Mouse (Mus musculus): ENCODE data around the gene Gm9774.

Gene Gm9774

DNA sequence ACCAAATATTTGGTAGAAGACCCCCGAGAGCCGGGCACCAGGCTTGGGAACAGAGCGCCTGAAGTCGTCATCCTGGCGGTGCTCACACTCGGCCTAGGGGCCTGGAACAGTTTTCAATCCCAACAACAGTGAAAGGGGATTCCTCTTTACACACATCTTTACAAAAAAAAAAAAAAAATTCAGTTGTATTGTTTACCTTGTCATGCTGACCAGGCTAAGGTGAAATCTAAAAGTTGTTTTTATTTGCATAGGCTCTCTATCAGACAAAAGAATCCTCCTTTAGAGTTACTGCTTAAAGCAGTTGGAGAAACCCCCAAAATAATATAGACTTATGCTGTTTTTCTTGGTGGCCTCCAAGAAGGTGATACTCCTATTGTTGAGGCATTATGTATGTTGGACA lies at the start of gene Gm9774:
Gm9774 (minus strand) TSS at position 101 of the 400 bp plus-strand sequence.
- no peak for DNase-seq (ENCODE audit: extremely low spot score, low spot score)

DNA sequence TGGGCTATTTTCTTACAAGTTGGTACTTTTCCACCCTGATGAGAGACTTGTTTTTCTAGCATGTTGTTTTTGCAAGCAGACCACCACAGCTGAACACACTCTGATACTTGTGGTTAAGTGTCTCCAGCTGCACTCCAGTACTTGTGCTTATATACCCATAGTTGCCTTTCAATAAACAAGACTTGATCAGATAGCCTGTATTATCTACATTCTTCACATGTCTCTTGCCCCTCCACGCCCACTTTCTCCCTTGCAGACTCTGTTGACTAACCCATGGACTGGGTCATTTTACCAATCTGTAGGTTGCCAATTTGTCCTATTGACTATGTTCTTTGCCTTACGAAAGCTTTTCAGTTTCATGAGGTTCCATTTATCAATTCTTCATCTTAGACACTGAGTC lies 40.9 kb upstream of the Gm9774 start:
- no peak for DNase-seq (ENCODE audit: extremely low spot score, low spot score)

DNA sequence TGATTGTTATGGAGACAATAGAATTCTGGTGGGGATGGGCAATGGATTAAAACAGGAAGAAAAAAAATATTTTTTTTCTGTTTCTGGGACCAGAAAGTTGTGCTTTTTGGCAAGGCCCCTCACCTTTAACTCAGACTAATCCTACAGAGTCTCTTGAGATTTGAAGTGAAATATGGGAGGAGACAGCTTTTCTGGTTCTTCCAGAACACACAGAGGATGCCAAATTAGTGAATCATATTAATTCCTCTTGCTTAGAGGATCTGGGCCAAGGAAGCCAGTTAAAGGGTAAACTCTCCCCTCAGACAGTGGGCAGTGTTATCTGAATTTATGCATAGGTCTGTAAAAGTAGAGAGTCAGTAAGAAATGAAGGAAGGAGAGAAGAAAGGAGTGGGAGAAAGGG lies 38.2 kb upstream of the Gm9774 start:
- DNase-seq (ENCODE audit: extremely low spot score, low spot score) = no peak

DNA sequence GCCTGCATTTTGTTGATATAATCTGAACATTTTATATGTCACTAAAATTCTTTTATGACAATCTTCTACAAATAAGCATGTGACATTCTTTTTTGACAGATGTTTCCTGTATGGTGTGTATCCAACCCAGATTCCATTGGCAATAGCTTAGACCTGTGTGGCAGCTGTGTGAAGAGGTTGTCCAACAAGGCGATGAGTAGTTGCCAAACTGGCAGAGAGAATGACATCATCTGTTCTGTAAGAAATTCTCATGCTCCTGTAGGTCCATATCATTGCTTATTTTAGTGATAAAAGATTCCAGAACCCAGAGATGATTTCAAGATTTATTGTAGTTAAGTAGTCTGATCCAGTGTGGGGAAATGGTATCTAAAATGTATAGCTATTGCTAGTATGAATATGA lies 37.4 kb upstream of the Gm9774 start:
- no peak for DNase-seq (ENCODE audit: extremely low spot score, low spot score)

DNA sequence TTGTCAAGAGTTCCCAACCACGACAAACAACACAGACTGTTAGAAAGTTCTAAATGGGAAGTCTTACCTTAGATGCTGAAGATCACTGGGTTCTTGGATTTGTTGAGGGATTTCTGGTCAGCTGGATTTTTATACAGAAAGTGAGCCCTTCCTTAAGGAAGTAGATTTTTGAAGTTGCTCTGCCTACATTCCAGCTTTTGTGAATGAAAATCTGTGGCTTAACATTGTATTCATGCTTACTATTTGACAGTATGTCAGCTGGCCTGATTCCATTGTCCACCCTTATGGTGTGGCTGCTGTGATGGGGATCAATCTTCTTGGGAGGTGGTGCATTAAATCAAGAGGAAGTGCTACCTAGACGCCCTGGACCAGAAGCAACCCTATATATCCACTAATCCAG lies 29.4 kb upstream of the Gm9774 start, which contains the start of gene Sprr3:
Sprr3 (minus strand) TSS at position 101 of the 400 bp plus-strand sequence.
- no peak for DNase-seq (ENCODE audit: extremely low spot score, low spot score)

DNA sequence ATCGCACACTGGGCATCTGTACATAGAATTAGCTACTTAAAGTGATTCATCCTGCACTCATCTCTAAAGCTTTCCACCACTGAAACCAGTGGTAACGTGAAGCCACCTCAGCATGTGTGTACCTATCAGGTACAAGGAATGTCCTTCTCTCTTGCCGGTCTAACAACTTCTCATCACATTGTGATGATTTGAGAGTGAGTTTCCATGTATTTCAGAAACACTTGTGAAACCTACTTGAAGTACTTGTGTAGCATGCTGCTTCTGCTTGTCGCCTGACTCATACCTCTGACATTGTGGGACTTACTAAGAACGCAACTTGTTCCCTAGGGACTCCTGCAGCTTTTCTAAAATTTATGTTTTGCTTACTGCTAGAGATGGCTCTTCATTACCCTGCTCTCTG lies 25.9 kb upstream of the Gm9774 start:
- no peak for DNase-seq (ENCODE audit: extremely low spot score, low spot score)

DNA sequence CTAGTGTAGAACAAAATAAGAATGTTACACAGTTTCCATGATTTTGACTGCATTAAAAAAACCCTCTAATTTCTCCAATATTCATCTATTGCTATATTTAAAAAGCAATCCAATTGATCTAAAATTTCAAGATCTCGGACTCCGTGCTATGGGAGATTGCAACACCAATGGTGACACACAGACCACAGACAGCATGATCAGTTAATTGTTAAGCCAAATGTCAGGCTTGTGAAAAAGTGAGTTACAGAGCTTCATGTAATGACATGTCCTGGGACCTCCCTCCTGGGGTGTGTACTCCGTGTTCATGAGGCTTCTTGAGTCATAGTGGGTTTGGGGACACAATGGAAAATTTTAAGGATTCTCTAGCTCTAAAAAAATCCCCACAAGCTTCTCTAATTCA lies 11.0 kb upstream of the Gm9774 start:
- DNase-seq (ENCODE audit: extremely low spot score, low spot score) = no peak

DNA sequence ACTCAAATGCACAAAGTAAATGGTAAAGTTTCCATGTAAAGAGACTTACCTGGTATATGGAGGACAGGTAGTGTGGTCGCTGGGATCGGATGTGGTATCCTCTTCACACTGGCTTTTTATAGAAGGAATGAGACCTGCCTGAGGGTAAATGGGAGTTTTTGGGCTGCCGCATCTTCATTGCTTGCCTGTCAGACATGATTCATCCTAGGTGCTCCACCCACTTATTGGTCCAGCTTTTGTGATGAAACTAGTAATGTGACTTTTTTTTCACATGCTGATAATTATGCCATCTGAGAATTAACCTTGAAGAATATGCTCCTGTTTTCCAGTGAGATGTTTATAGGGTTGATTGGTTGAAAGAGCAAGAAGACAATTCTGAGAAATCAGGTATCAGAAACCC lies 9.5 kb upstream of the Gm9774 start, which contains the start of gene Sprr1b:
Sprr1b (minus strand) TSS at position 101 of the 400 bp plus-strand sequence.
- DNase-seq (ENCODE audit: extremely low spot score, low spot score) = no peak

DNA sequence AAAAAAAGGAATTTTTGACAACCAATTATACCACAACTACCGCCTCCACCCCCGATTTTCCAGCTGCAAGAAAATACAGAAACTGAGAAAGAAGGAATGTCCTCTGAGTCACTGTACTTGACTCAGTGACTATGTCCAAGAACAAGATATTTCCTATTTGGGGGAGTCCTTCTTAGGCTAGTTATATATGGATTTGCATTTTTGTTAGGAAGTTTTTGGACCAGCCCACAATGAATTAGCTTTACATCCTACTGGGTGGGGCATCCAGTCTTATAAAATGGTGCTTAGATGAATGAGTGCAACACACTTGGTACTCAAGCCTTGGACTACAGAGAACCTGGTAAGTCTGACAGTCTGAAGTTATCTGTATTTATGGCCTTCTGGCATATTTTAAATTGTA lies 3.1 kb upstream of the Gm9774 start, which contains the start of gene Sprr2k:
Sprr2k (plus strand) TSS at position 301 of the 400 bp plus-strand sequence.
- DNase-seq (ENCODE audit: extremely low spot score, low spot score) = no peak

DNA sequence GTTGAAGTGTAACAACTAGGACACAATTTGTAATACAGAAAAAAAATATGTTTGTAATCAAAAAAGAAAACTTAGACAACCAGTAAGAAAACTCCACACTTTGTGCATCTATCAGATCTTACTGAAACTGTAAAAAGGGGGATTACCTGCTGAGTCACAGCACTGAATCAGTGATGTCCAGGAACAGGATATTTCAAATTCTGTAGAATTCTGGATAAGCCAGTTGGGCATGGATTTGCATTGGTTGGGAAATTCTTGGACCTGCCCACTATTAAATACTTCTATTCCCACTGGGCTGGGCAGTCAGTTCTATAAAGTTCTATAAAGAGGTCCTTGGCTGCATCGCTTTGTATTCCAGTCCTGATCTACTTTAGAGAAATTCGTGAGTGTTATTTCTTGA lies 11.4 kb downstream of the Gm9774 start, which contains the start of gene Sprr2j-ps:
Sprr2j-ps (plus strand) TSS at position 301 of the 400 bp plus-strand sequence.
- no peak for DNase-seq (ENCODE audit: extremely low spot score, low spot score)

DNA sequence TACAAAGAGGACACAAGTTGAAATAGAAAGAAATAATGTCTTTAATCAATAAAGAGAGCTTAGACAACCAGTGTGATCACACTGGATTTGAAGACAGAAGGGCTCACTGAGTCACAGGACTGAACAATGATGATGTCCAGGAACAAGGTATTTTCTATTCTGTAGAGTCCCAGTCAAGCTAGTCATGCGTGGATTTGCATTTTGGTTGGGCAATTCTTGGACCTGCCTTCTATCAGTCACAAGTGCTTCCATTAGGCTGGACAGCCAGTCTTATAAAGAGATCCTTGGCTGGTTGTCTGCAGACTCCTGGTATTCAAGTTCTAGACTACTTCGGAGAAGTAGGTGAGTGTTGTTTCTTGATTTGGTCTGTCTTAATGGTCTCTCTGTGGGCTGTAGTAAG lies 21.5 kb downstream of the Gm9774 start, which contains the start of gene Sprr2i:
Sprr2i (plus strand) TSS at position 301 of the 400 bp plus-strand sequence.
- no peak for DNase-seq (ENCODE audit: extremely low spot score, low spot score)

DNA sequence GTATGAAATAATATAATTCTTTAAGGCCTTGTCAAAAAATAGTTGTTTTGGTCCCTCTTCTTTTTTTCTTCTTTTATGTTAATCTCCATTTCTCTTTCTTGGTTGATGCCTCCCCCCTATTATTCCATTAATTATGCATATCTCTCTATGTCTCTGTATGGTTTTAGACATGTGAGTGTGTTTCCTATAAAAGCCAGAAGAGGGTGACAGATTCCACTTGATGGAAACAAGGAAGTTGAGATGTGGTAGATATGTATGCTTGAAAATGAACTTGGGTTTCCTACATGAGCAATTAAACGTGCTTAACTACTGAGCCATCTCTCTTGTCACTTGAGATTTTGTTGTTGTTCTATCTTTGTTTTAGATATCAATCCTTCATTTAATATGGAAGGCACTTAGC lies 34.9 kb downstream of the Gm9774 start:
- no peak for DNase-seq (ENCODE audit: extremely low spot score, low spot score)

DNA sequence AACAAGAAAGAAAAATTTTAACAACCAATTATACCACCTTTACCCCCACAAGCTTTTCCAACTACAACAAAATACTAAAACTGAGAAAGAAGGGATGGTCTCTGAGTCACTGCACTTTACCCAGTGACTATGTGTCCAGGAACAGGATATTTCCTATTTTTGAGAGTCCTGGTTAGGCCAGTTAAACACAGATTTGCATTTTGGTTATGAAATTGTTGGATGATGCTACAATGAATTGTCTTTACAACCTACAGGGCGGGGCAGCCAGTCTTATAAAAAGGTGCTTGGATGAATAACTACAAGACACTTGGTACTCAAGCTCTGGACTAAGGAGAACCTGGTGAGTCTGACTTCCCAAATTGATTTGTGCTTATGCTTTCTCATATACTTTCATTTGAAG lies 43.8 kb downstream of the Gm9774 start, which contains the start of gene Sprr2h:
Sprr2h (plus strand) TSS at position 301 of the 400 bp plus-strand sequence.
- no peak for DNase-seq (ENCODE audit: extremely low spot score, low spot score)

All from neural tube, embryonic 10.5 days (tissue).